Mouse (Mus musculus) small intestine, adult 2 months (tissue): Measurements from ENCODE around the gene Nap1l4.

Source experiments
- CTCF ChIP-seq: fragments of 200-500 bp; IDR thresholded peaks from 2 replicates; pipeline ENCODE4 v1.5.1; 2012; ENCODE audit warnings: low read depth, mild to moderate bottlenecking, control low read depth, inconsistent platforms, low read length, moderate library complexity, mixed read lengths; ENCODE audit not compliant: insufficient replicate concordance, insufficient read length; ENCODE audit errors: extremely low read depth
- POLR2A ChIP-seq: fragments of 200-500 bp; IDR thresholded peaks from 2 replicates; pipeline ENCODE4 v1.6.1; 2012; ENCODE audit warnings: low read depth, mild to moderate bottlenecking, control low read depth, inconsistent platforms, low read length, moderate library complexity

DNA sequence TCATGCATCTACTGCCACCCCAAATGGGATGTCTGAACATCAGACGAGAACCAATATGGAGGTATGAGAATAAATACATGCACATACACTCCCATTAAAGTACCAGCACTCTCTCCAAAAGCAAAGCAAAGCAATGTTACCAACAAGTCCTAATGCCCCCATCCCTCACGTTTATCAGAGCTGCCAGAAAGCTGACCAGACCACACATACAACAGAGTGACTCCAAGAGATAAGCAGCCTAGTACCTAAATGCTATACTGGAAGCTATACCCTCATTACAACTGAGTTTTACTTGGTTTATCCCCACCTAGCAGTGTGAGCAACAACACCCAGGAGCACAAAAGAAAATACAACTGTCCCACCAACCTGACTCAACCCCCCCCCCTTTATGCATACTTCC is 15.6 kb downstream of the Nap1l4 start:
- no peak for TF ChIP-seq POLR2A
- no peak for TF ChIP-seq CTCF
